In genomic region chr2:152672166-152672565, GRCm38 (mm10) we compare ENCODE assay signal across 8 mouse cellular contexts. TPM values are rescaled to one million over a fixed set of nuclear protein-coding genes. Genes with fewer than 3 reads are reported as not detected.
A peak's percentile ranks its signal among the peaks of the same experiment; 100 is the strongest.
DNase-seq lines count a peak whose midpoint lies in the region; ATAC-seq and TF ChIP-seq lines count a peak whose summit lies in the region.

No protein-coding gene starts in this region.

- WGBS in kidney, postnatal 0 days: 55% methylated on average over 12 of the region's 12 CpGs
- 78% methylated on average over 12 of the region's 12 CpGs for WGBS in intestine, embryonic 16.5 days

- no peak overlapping the region; the same call in 1 of the 2 replicates for H3K4me3 ChIP-seq in kidney, postnatal 0 days (replicated peaks; ENCODE audit: low read depth, low read length)
- peak overlapping the region; percentile 14 for H3K4me3 ChIP-seq in embryonic fibroblast, embryonic 13.5 days (ENCODE audit: insufficient read depth, low read length)
- H3K4me3 ChIP-seq in intestine, embryonic 16.5 days (ENCODE audit: low read length): 0 out of 2 replicates have a peak overlapping the region, but pooled peaks have one; percentile 7
- H3K4me3 ChIP-seq in myocyte: peak overlapping the region; percentile 90

- no peak overlapping the region for H3K27ac ChIP-seq in kidney, postnatal 0 days
- no peak overlapping the region for H3K27ac ChIP-seq in embryonic fibroblast, embryonic 13.5 days (ENCODE audit: insufficient read depth, low read length)
- H3K27ac ChIP-seq in intestine, embryonic 16.5 days (ENCODE audit: low read length): no peak overlapping the region

- ATAC-seq in kidney, postnatal 0 days (replicated peaks; ENCODE audit: low FRiP score, low read depth): no peak
- ATAC-seq in intestine, embryonic 16.5 days: no peak

- H3K4me2 ChIP-seq in kidney, postnatal 0 days (ENCODE audit: low read length): peak overlapping the region; percentile 86
- H3K4me2 ChIP-seq in intestine, embryonic 16.5 days (ENCODE audit: low read depth, low read length): peak overlapping the region; percentile 88; the same call in 1 of the 2 replicates
- H3K4me2 ChIP-seq in myocyte (ENCODE audit: low read depth): peak overlapping the region; percentile 97

- peak overlapping the region; percentile 94; the same call in 1 of the 2 replicates for H3K9ac ChIP-seq in kidney, postnatal 0 days (ENCODE audit: low read depth, low read length)
- peak overlapping the region; percentile 30; the same call in 1 of the 2 replicates for H3K9ac ChIP-seq in intestine, embryonic 16.5 days (ENCODE audit: low read depth, low read length)

- H3K36me3 ChIP-seq in kidney, postnatal 0 days (ENCODE audit: insufficient read depth, low read length): peaks cover 21% of the 10 kb centered on the region
- H3K36me3 ChIP-seq in intestine, embryonic 16.5 days (ENCODE audit: control insufficient read depth, insufficient read depth, low read length): peaks cover 13% of the 10 kb centered on the region; the same call in 1 of the 2 replicates
- peaks cover 11% of the 10 kb centered on the region for H3K36me3 ChIP-seq in myocyte (ENCODE audit: control insufficient read depth, insufficient read depth)

- TF ChIP-seq POLR2A in embryonic fibroblast, embryonic 13.5 days (IDR thresholded peaks at IDR 0.05; ENCODE audit: low read depth, low read length): no peak
- TF ChIP-seq POLR2A in myocyte (IDR thresholded peaks at IDR 0.05; ENCODE audit: insufficient read length, low read depth): no peak

- no peak for TF ChIP-seq CTCF in kidney, postnatal 0 days (IDR thresholded peaks at IDR 0.05; ENCODE audit: low read depth)
- TF ChIP-seq CTCF in embryonic fibroblast, embryonic 13.5 days (IDR thresholded peaks at IDR 0.05; ENCODE audit: borderline replicate concordance, insufficient read depth, low read length): no peak

- no peaks in the 10 kb centered on the region for H3K9me3 ChIP-seq in kidney, postnatal 0 days (replicated peaks; ENCODE audit: low read length)
- no peaks in the 10 kb centered on the region for H3K9me3 ChIP-seq in intestine, embryonic 16.5 days (ENCODE audit: control insufficient read depth, low read length)

- peaks cover 25% of the 10 kb centered on the region for H3K4me1 ChIP-seq in kidney, postnatal 0 days (replicated peaks; ENCODE audit: insufficient read depth, low read length)
- H3K4me1 ChIP-seq in embryonic fibroblast, embryonic 13.5 days (ENCODE audit: control insufficient read depth, insufficient read depth, low read length): peaks cover 26% of the 10 kb centered on the region
- peaks cover 44% of the 10 kb centered on the region for H3K4me1 ChIP-seq in intestine, embryonic 16.5 days (ENCODE audit: control insufficient read depth, insufficient read depth, low read length)

- H3K79me2 ChIP-seq in myocyte (ENCODE audit: control insufficient read depth, insufficient read depth): peaks cover 69% of the 10 kb centered on the region

- DNase-seq in kidney, postnatal 0 days (ENCODE audit: low spot score): no peak
- no peak for DNase-seq in kidney, postnatal 25 days
- DNase-seq in T-cell, adult 2 months (ENCODE audit: low spot score): no peak
- no peak for DNase-seq in spleen, postnatal 4 days (ENCODE audit: low spot score in 2 of 2)
- DNase-seq in urinary bladder, adult 18-20 months (ENCODE audit: low spot score in 2 of 2): no peak

- H3K27me3 ChIP-seq in kidney, postnatal 0 days (ENCODE audit: insufficient read depth, low read length): no peaks in the 10 kb centered on the region
- no peaks in the 10 kb centered on the region for H3K27me3 ChIP-seq in intestine, embryonic 16.5 days (replicated peaks; ENCODE audit: control insufficient read depth, insufficient read depth, low read length)
- no peaks in the 10 kb centered on the region for H3K27me3 ChIP-seq in myocyte (ENCODE audit: control insufficient read depth, insufficient read depth, insufficient read length)

- H3ac ChIP-seq in myocyte (ENCODE audit: control insufficient read depth, insufficient read length): no peak overlapping the region

TF ChIP-seq in myocyte, 11 proteins besides CTCF, POLR2A, EP300 and RAD21:
- TF ChIP-seq REST (IDR thresholded peaks at IDR 0.05; ENCODE audit: insufficient read depth, insufficient read length) (no peak), E2F4 (IDR thresholded peaks at IDR 0.05; ENCODE audit: insufficient read depth) (no peak), TCF12 (IDR thresholded peaks at IDR 0.05; ENCODE audit: insufficient read depth, poor library complexity, severe bottlenecking) (no peak), CEBPB (IDR thresholded peaks at IDR 0.05; ENCODE audit: insufficient read depth, poor library complexity, severe bottlenecking) (no peak)
TF ChIP-seq in myocyte: peak in this region for 0.

RNA-seq across cellular contexts. Expression of gene H13, which starts 2.9 kb away (rescaled TPM):
- polyA plus RNA-seq in kidney, postnatal 0 days (2015; fragmentation: Nextera tagmentation; extraction: Ambion mirVana): 160 and 162 TPM in 2 replicates
- polyA plus RNA-seq in embryonic fibroblast, embryonic 13.5 days (2011; ENCODE audit: insufficient read length, low read depth, missing spikeins): 141 and 214 TPM in 2 replicates
- polyA plus RNA-seq in intestine, embryonic 16.5 days (2015; fragmentation: Nextera tagmentation; extraction: Ambion mirVana): 116 and 119 TPM in 2 replicates
- 190 TPM for polyA plus RNA-seq in myocyte (2012; fragmentation: generic; extraction: Trizol)

RNA-seq across cellular contexts. Expression of gene Mcts2, which starts 14.7 kb away (rescaled TPM):
- 33.9 and 36.6 TPM in 2 replicates for polyA plus RNA-seq in kidney, postnatal 0 days (2015; fragmentation: Nextera tagmentation; extraction: Ambion mirVana)
- 19.4 and 24.5 TPM in 2 replicates for polyA plus RNA-seq in embryonic fibroblast, embryonic 13.5 days (2011; ENCODE audit: insufficient read length, low read depth, missing spikeins)
- 18.9 and 25.1 TPM in 2 replicates for polyA plus RNA-seq in intestine, embryonic 16.5 days (2015; fragmentation: Nextera tagmentation; extraction: Ambion mirVana)
- 27.0 TPM for polyA plus RNA-seq in myocyte (2012; fragmentation: generic; extraction: Trizol)

RNA-seq across cellular contexts. Expression of gene Rem1, which starts 45.4 kb away (rescaled TPM):
- polyA plus RNA-seq in kidney, postnatal 0 days (2015; fragmentation: Nextera tagmentation; extraction: Ambion mirVana): 48.3 and 55.1 TPM in 2 replicates
- 3.9 and 4.3 TPM in 2 replicates for polyA plus RNA-seq in embryonic fibroblast, embryonic 13.5 days (2011; ENCODE audit: insufficient read length, low read depth, missing spikeins)
- 9.4 and 10.2 TPM in 2 replicates for polyA plus RNA-seq in intestine, embryonic 16.5 days (2015; fragmentation: Nextera tagmentation; extraction: Ambion mirVana)
- polyA plus RNA-seq in myocyte (2012; fragmentation: generic; extraction: Trizol): 28.3 TPM

RNA-seq across cellular contexts. Expression of gene Defb25, which starts 49.3 kb away (rescaled TPM):
- 26.4 and 39.6 TPM in 2 replicates for polyA plus RNA-seq in kidney, postnatal 0 days (2015; fragmentation: Nextera tagmentation; extraction: Ambion mirVana)
- 1.9 and 2.0 TPM in 2 replicates for polyA plus RNA-seq in embryonic fibroblast, embryonic 13.5 days (2011; ENCODE audit: insufficient read length, low read depth, missing spikeins)
- 0.61 and 1.5 TPM in 2 replicates for polyA plus RNA-seq in intestine, embryonic 16.5 days (2015; fragmentation: Nextera tagmentation; extraction: Ambion mirVana)
- polyA plus RNA-seq in myocyte (2012; fragmentation: generic; extraction: Trizol): 8.8 TPM
